Mouse (Mus musculus): Measurements from ENCODE around the gene Gfral. TPM values are rescaled to one million over a fixed set of nuclear protein-coding genes. Genes with fewer than 3 reads are reported as not detected.
"Not testable (repeated sequence)": the region's sequence is repeated elsewhere in the genome, so short reads cannot be mapped to it uniquely, and the experiment has no call there.

Gene Gfral
- polyA plus RNA-seq, 1 experiment from 2014 or later, result not detected

- Histone ChIP-seq H3K4me3 (replicated peaks; ENCODE audit: low read length) (no peak overlapping the region), H3K4me2 (replicated peaks) (no peak overlapping the region), H3K9ac (no peak overlapping the region), H3K4me1 (replicated peaks; ENCODE audit: control insufficient read depth, insufficient read depth, low read length) (no peaks in the 10 kb centered on the region), H3K27ac (no peak overlapping the region), H3K36me3 (replicated peaks; ENCODE audit: control insufficient read depth, insufficient read depth) (no peaks in the 10 kb centered on the region), H3K9me3 (ENCODE audit: control insufficient read depth, low read length) (no peaks in the 10 kb centered on the region), H3K27me3 (ENCODE audit: control insufficient read depth, insufficient read depth, low read length) (no peaks in the 10 kb centered on the region; the same call in 1 of the 2 replicates)
- ATAC-seq (ENCODE audit: low FRiP score) (peak; percentile 40; the same call in 1 of the 2 replicates), DNase-seq (ENCODE audit: low spot score) (peak; percentile 36)
- 65% methylated on average over 3 of the region's 3 CpGs for WGBS
Observed at GRCm38 (mm10) chr9:76138378-76139109, 74.9 kb downstream of the Gfral start.

GRCm38 (mm10) chr9:76134042-76134441 is 79.4 kb downstream of the Gfral start:
- DNase-seq (ENCODE audit: low spot score), result no peak
- no peaks in the 10 kb centered on the region for H3K9me3 ChIP-seq (ENCODE audit: control insufficient read depth, low read length)
- H3K9ac ChIP-seq, result no peak overlapping the region
- no peaks in the 10 kb centered on the region for H3K36me3 ChIP-seq (replicated peaks; ENCODE audit: control insufficient read depth, insufficient read depth)
- H3K4me2 ChIP-seq (replicated peaks), result no peak overlapping the region
- no peaks in the 10 kb centered on the region for H3K27me3 ChIP-seq (ENCODE audit: control insufficient read depth, insufficient read depth, low read length)
- H3K4me1 ChIP-seq (replicated peaks; ENCODE audit: control insufficient read depth, insufficient read depth, low read length), result no peaks in the 10 kb centered on the region
- no peak overlapping the region for H3K27ac ChIP-seq
- WGBS, result 89% methylated on average over 6 of the region's 6 CpGs
- ATAC-seq (ENCODE audit: low FRiP score), result no peak
- no peak overlapping the region for H3K4me3 ChIP-seq (replicated peaks; ENCODE audit: low read length)

DNA sequence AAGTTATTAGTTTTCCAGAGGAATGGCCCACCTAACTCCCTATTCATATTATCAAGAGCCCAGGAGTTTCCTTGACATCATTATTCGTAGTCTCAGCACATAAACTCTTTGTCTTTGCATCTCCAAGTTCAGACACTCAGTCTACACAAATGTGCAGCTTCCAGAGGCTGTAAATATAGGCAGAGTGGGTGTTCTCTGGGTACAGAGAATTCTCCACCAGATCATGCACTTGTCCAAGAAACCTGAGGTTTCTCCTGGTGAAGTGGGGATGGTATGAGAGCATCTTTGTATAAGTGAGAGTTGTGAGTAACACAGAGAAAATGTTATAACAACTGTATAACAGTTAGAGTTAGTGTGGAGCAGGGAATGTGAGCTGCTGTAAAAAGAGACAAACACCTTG is 84.1 kb downstream of the Gfral start:
- WGBS, result 80% methylated on average over 1 of the region's 1 CpGs
- Histone ChIP-seq H3K4me1 (replicated peaks; ENCODE audit: control insufficient read depth, insufficient read depth, low read length) (no peaks in the 10 kb centered on the region), H3K9me3 (ENCODE audit: control insufficient read depth, low read length) (no peaks in the 10 kb centered on the region), H3K36me3 (replicated peaks; ENCODE audit: control insufficient read depth, insufficient read depth) (no peaks in the 10 kb centered on the region), H3K27me3 (ENCODE audit: control insufficient read depth, insufficient read depth, low read length) (no peaks in the 10 kb centered on the region), H3K4me3 (replicated peaks; ENCODE audit: low read length) (no peak overlapping the region), H3K27ac (no peak overlapping the region), H3K4me2 (replicated peaks) (no peak overlapping the region), H3K9ac (no peak overlapping the region)
- no peak for DNase-seq (ENCODE audit: low spot score)
- ATAC-seq (ENCODE audit: low FRiP score), result no peak

DNA sequence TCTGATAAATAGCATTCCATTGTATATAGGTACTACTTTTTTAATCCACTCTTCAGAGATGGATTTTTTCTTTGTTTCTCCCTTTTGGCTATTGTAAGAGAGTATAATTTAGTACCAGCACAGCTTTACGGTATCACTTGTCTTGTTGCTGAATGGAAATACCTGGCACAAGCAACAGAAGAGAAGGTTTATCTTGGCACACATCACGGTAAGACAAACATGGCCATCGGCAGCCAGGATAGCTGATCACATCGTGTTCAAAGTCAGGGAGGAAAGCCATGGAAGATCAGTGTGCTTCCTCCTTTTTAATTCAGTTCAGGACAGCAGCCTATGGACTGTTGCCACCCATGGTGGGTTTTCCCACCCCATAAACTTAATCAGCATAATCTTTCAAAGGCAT is 89.2 kb downstream of the Gfral start:
- Histone ChIP-seq H3K4me3 (replicated peaks; ENCODE audit: low read length) (no peak overlapping the region), H3K4me1 (replicated peaks; ENCODE audit: control insufficient read depth, insufficient read depth, low read length) (no peaks in the 10 kb centered on the region), H3K27ac (no peak overlapping the region), H3K9ac (no peak overlapping the region), H3K36me3 (replicated peaks; ENCODE audit: control insufficient read depth, insufficient read depth) (no peaks in the 10 kb centered on the region), H3K9me3 (ENCODE audit: control insufficient read depth, low read length) (no peaks in the 10 kb centered on the region), H3K27me3 (ENCODE audit: control insufficient read depth, insufficient read depth, low read length) (no peaks in the 10 kb centered on the region), H3K4me2 (replicated peaks) (no peak overlapping the region)
- DNase-seq (ENCODE audit: low spot score) (no peak), ATAC-seq (ENCODE audit: low FRiP score) (no peak)
- 84% methylated on average over 4 of the region's 4 CpGs for WGBS

DNA sequence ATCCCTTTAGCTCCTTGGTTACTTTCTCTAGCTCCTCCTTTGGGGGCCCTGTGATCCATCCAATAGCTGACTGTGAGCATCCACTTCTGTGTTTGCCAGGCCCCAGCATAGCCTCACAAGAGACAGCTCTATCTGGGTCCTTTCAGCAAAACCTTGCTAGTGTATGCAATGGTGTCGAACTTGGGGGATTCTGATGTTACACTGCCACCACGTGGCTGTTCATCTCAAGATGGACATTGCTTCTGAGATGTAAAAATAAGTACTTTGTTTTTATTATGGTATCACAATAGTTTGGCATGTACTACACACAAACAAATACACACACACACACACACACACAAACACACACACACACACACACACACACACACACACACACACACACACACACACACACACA is 90.6 kb downstream of the Gfral start:
- not testable (repeated sequence) for H3K36me3 ChIP-seq (replicated peaks; ENCODE audit: control insufficient read depth, insufficient read depth); H3K4me1 ChIP-seq (replicated peaks; ENCODE audit: control insufficient read depth, insufficient read depth, low read length); H3K27me3 ChIP-seq (ENCODE audit: control insufficient read depth, insufficient read depth, low read length); H3K9ac ChIP-seq; H3K4me3 ChIP-seq (replicated peaks; ENCODE audit: low read length); H3K4me2 ChIP-seq (replicated peaks); H3K27ac ChIP-seq; H3K9me3 ChIP-seq (ENCODE audit: control insufficient read depth, low read length)
- ATAC-seq (ENCODE audit: low FRiP score), result 0 out of 2 replicates have a peak, but pooled peaks have one; percentile 48
- 6% methylated on average over 2 of the region's 2 CpGs for WGBS
- DNase-seq (ENCODE audit: low spot score), result peak; percentile 82

Other genes starting within 250 kb of the Gfral start
- gene Hmgcll1, start 198.8 kb downstream of the Gfral start, polyA plus RNA-seq (2014; fragmentation: Nextera tagmentation; extraction: Ambion mirVana), result 26.4 and 27.9 TPM in 2 replicates
- gene Hcrtr2, start 110.2 kb upstream of the Gfral start, polyA plus RNA-seq (2014; fragmentation: Nextera tagmentation; extraction: Ambion mirVana), result 8.6 TPM in 2 replicates

Measured in hindbrain, embryonic 14.5 days (tissue).